Mouse (Mus musculus) kidney, adult 9 months (tissue): Measurements from ENCODE around the gene Tbx4.

Experiments used
- DNase-seq: peaks from one replicate; pipeline ENCODE4 v3.0.0; 2022

Tbx4 gene

GRCm38 (mm10) chr11:85910133-85910532 lies 23.9 kb downstream of the Tbx4 start:
- no peak for DNase-seq

- no peak for DNase-seq
These were observed 27.3 kb downstream of the Tbx4 start for GRCm38 (mm10) chr11:85913506-85913905.

- DNase-seq: no peak
These were observed 31.1 kb downstream of the Tbx4 start for GRCm38 (mm10) chr11:85917091-85917992.

- DNase-seq: no peak
These were observed 31.7 kb downstream of the Tbx4 start for GRCm38 (mm10) chr11:85917993-85918325.

- DNase-seq: no peak
These were observed 32.2 kb downstream of the Tbx4 start for GRCm38 (mm10) chr11:85918388-85918940.

GRCm38 (mm10) chr11:85925294-85925743 lies 39.1 kb downstream of the Tbx4 start:
- DNase-seq: peak; percentile 16

GRCm38 (mm10) chr11:85926287-85926764 lies 40.1 kb downstream of the Tbx4 start:
- DNase-seq: no peak

- DNase-seq: no peak
These were observed 41.9 kb downstream of the Tbx4 start for GRCm38 (mm10) chr11:85928106-85928505.

- DNase-seq: no peak
These were observed 43.4 kb downstream of the Tbx4 start for GRCm38 (mm10) chr11:85929651-85930050.

- no peak for DNase-seq
These were observed 55.8 kb downstream of the Tbx4 start for GRCm38 (mm10) chr11:85941785-85942570.

GRCm38 (mm10) chr11:85948765-85949164 lies 62.5 kb downstream of the Tbx4 start:
- DNase-seq: no peak

GRCm38 (mm10) chr11:85949749-85950148 lies 63.5 kb downstream of the Tbx4 start:
- no peak for DNase-seq

GRCm38 (mm10) chr11:85952538-85952937 lies 66.3 kb downstream of the Tbx4 start:
- no peak for DNase-seq

- DNase-seq: no peak
These were observed 69.4 kb downstream of the Tbx4 start for GRCm38 (mm10) chr11:85955611-85956010.

- DNase-seq: no peak
These were observed 70.2 kb downstream of the Tbx4 start for GRCm38 (mm10) chr11:85956422-85956821.

GRCm38 (mm10) chr11:85956950-85957778 lies 70.9 kb downstream of the Tbx4 start:
- no peak for DNase-seq

- no peak for DNase-seq
These were observed 73.6 kb downstream of the Tbx4 start for GRCm38 (mm10) chr11:85959837-85960236.

GRCm38 (mm10) chr11:85960273-85960672 lies 74.1 kb downstream of the Tbx4 start:
- no peak for DNase-seq

GRCm38 (mm10) chr11:85961498-85961897 lies 75.3 kb downstream of the Tbx4 start:
- no peak for DNase-seq
